Mouse (Mus musculus) neural tube, embryonic 11.5 days (tissue): ENCODE measurements around the gene Tmem184c. TPM values are rescaled to one million over a fixed set of nuclear protein-coding genes. Genes with fewer than 3 reads are reported as not detected.

Source experiments
- ATAC-seq: fragments of 200-750 bp; cut with Nextera tagmentation; 2 replicates; pipeline ENCODE4 v1.8.0; 2017; ENCODE audit warnings: moderate number of reproducible peaks, mild to moderate bottlenecking, moderate TSS enrichment, moderate library complexity; ENCODE audit not compliant: insufficient read depth, low FRiP score, low TSS enrichment
- DNase-seq: peaks from one replicate; pipeline ENCODE4 v3.0.0-alpha.2; 2015; ENCODE audit warnings: low spot score
- H3K27ac ChIP-seq: fragments of 300-500 bp; sonication (generic); 2 replicates; pipeline ENCODE4 v1.5.1; 2014; ENCODE audit warnings: low read depth, mild to moderate bottlenecking, low read length
- H3K27me3 ChIP-seq: fragments of 300-500 bp; sonication (generic); 2 replicates; pipeline ENCODE4 v1.6.1; 2014; ENCODE audit warnings: mild to moderate bottlenecking, low read length, mixed read lengths; ENCODE audit not compliant: control insufficient read depth, insufficient read depth
- H3K36me3 ChIP-seq: fragments of 300-500 bp; sonication (generic); 2 replicates; pipeline ENCODE4 v1.6.1; 2014; ENCODE audit warnings: mild to moderate bottlenecking, low read length, moderate library complexity, mixed read lengths; ENCODE audit not compliant: control insufficient read depth, insufficient read depth
- H3K4me1 ChIP-seq: fragments of 300-500 bp; sonication (generic); 2 replicates; pipeline ENCODE4 v1.6.1; 2014; ENCODE audit warnings: low read length, mixed read lengths; ENCODE audit not compliant: control insufficient read depth, insufficient read depth
- H3K4me2 ChIP-seq: fragments of 300-500 bp; sonication (generic); 2 replicates; pipeline ENCODE4 v1.6.1; 2014; ENCODE audit warnings: low read depth, mild to moderate bottlenecking, moderate library complexity
- H3K4me3 ChIP-seq: fragments of 300-500 bp; sonication (generic); 2 replicates; pipeline ENCODE4 v1.5.1; 2014; ENCODE audit warnings: low read depth, low read length
- H3K9ac ChIP-seq: fragments of 300-500 bp; sonication (generic); 2 replicates; pipeline ENCODE4 v1.6.1; 2014; ENCODE audit warnings: mild to moderate bottlenecking, low read length
- H3K9me3 ChIP-seq: fragments of 300-500 bp; sonication (generic); 2 replicates; pipeline ENCODE4 v1.6.1; 2016; ENCODE audit warnings: low read length; ENCODE audit not compliant: control insufficient read depth
- WGBS: fragments of 180-500 bp; shearing (Covaris S2); extraction: QIAGEN DNeasy Blood & Tissue Kit; methylation state at CpG from one replicate; pipeline ENCODE4 v1.1.7; 2014; 5-methylcytosine and 5-hydroxymethylcytosine counted together
- polyA plus RNA-seq: library from polyadenylated mRNA; unstranded; fragments of >200 nt; fragmentation: Nextera tagmentation; extraction: Ambion mirVana; gene quantifications from 2 replicates; pipeline ENCODE4 v1.2.1, GENCODE M21; 2014

Tmem184c gene
- polyA plus RNA-seq, 1 experiment from 2014 or later: 66.4 TPM

DNA sequence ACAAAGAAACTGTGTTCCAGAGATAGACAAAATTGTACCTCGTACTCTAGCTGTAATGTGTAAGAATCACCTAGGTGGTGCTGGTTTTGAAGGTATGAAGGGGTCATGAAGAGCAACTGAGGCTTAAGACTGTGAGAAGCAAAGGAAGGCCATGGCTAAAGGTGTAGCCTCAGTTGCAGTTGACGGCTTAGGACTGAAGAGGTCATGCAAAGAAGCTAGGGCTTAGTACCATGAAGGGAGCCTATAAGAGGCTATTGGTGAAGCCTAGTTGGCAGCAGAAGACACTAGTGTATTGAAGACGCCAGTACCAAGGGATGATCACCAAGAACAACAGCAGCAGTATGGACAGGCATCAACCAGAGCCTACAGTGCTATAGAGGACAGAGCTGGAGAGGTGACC is 58.0 kb downstream of the Tmem184c start:
- ATAC-seq (no peak), DNase-seq (no peak)
- no peak overlapping the region for H3K27ac ChIP-seq
- H3K27me3 ChIP-seq: no peaks in the 10 kb centered on the region
- H3K4me3 ChIP-seq: no peak overlapping the region
- H3K36me3 ChIP-seq: peaks cover 9% of the 10 kb centered on the region
- no peak overlapping the region for H3K9ac ChIP-seq
- WGBS: 94% methylated on average over 3 of the region's 3 CpGs
- no peak overlapping the region for H3K4me2 ChIP-seq
- no peaks in the 10 kb centered on the region; the same call in 1 of the 2 replicates for H3K4me1 ChIP-seq
- H3K9me3 ChIP-seq: no peaks in the 10 kb centered on the region

DNA sequence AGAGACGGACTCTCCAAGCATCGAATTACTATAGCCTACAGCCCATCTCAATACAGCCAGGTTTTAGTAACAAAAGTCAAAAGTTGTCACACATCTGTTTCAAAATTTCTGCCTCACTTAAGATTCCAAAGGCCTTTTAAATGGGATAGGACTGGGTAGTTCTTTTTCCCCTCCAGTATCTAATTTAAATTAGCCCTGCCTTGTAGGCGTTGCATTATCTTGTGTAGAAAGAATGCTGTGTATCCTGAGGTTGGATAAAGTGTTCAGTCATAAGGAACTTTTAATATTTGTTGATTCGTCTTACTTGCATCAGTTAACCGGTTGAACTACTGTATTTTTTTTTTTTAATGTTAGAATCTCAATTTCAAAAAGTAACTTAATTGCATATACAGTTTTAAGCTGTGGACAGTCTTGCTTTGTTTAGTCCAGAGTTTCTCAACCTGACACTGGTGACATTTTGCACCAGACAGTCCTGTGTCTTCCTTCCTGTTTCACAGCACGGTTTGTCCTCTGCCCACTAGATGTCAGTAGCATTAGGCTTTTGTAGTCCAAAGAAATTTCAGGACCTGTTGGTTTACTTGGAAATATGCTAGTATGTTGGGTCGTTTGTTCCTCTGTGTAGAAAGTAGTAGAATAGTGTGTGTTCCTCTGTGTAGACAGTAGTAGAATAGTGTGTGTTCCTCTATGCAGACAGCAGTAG is 60.5 kb downstream of the Tmem184c start:
- DNase-seq (peak; percentile 26), ATAC-seq (no peak)
- no peak overlapping the region for H3K27ac ChIP-seq

DNA sequence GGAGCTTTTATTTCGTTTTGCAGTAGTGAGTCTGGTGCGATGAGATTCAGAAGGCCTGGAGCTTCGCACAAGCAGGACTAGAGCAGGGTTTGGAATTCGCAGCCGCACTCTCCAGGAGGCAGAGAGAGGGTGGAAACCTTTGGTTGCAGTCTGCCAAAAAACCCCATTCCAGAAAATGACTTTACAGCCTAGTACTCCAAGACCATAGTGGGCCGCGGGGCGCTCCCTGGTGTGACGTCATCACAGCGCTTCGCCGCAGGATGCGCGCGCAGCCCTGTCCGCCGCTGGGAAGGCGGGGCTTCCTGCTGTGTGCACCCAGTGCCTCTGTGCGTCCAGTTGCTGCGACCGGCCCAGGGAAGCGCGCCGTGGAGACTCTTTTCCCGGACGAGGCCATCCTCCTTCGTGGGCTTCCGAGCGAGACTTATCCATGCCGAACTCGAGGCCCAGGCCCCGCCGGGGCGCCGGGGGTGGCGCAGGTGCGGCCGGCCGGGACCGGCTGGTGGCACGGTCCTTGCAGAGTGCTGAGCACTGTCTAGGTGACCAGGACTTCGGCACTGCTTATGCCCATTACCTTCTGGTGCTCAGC is 61.3 kb downstream of the Tmem184c start, which contains the start of gene Prmt9:
Prmt9 (plus strand) TSS at position 277 of the 586 bp plus-strand sequence.
- Histone ChIP-seq H3K9me3 (no peaks in the 10 kb centered on the region), H3K9ac (peak within 1 kb of the TSS; percentile 85), H3K4me2 (peak within 1 kb of the TSS; percentile 61), H3K27me3 (no peaks in the 10 kb centered on the region), H3K27ac (peak within 1 kb of the TSS; percentile 65; the same call in 1 of the 2 replicates), H3K4me3 (peak within 1 kb of the TSS; percentile 80), H3K36me3 (peaks cover 4% of the 10 kb centered on the region; the same call in 1 of the 2 replicates), H3K4me1 (no peaks in the 10 kb centered on the region; the same call in 1 of the 2 replicates)
- 4% methylated on average over 42 of the region's 42 CpGs for WGBS
- ATAC-seq (peak; percentile 96), DNase-seq (peak; percentile 93)

More for the DNA sequence above, 60.5 kb downstream of the Tmem184c start:
- Histone ChIP-seq H3K4me2 (peak overlapping the region; percentile 61), H3K27me3 (no peaks in the 10 kb centered on the region), H3K9me3 (no peaks in the 10 kb centered on the region), H3K36me3 (peaks cover 4% of the 10 kb centered on the region; the same call in 1 of the 2 replicates), H3K4me3 (peak overlapping the region; percentile 80), H3K9ac (peak overlapping the region; percentile 85), H3K4me1 (no peaks in the 10 kb centered on the region; the same call in 1 of the 2 replicates)
- 32% methylated on average over 7 of the region's 7 CpGs for WGBS

Other genes with a start within 250 kb of the Tmem184c start
- gene Arhgap10, start 92.7 kb downstream of the Tmem184c start, polyA plus RNA-seq: 14.8 and 16.6 TPM in 2 replicates
- 22.5 and 22.7 TPM in 2 replicates for gene Prmt9, start 61.3 kb downstream of the Tmem184c start, polyA plus RNA-seq
- 20.0 and 32.0 TPM in 2 replicates for gene Ednra, start 113.8 kb upstream of the Tmem184c start, polyA plus RNA-seq